Mouse (Mus musculus) layer of hippocampus, postnatal 10 days (tissue): ENCODE measurements around the gene Nfia. TPM values are rescaled to one million over a fixed set of nuclear protein-coding genes. Genes with fewer than 3 reads are reported as not detected.

ENCODE experiments used
- DNase-seq, 2 experiments: peaks; one replicate each; pipeline ENCODE4 v3.0.0; 2021; ENCODE audit warnings: low spot score in 2 of 2
- total RNA-seq, 2 experiments: library from RNA; stranded (reverse); gene quantifications; 2 replicates each; pipeline ENCODE4 v1.2.3; 2021

Gene Nfia
- total RNA-seq, 2 experiments from 2014 or later, result 118 to 135 TPM

DNA sequence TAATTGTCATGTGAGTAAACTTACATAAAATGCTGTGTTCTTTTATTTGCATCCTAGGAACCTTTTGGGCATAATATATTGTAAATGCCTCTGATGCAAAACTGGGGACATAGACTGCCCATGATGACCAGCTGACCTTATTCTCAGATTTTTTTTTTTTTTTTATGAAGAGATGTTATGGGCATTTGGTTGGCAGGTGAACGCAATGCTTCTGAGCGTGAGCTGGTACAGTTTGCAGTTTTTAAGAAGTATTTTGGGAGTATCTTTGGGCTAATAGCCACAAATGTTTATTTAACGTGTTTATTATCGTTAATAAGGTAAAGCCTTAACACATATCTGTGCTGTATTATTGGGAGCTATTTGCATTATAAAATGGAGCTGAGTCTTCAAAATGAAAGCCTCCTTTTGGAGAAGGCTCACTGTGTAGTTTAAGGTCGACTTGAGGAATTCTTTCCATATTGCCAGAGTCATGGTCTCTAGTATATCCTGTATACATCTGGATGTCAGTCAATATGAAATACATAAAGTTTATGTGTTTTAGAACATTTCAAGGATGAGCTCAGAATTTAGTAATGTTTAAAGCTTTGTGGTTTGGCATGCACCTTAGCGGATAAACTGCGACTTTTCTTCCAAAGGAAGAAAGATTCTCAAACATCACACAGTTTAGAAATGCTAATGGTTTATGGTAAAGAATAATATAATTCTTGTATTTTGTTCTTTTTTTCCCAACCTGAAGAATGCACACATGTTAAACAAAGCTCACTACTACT, 8.3 kb downstream of the Nfia start:
- DNase-seq, result no peak

DNA sequence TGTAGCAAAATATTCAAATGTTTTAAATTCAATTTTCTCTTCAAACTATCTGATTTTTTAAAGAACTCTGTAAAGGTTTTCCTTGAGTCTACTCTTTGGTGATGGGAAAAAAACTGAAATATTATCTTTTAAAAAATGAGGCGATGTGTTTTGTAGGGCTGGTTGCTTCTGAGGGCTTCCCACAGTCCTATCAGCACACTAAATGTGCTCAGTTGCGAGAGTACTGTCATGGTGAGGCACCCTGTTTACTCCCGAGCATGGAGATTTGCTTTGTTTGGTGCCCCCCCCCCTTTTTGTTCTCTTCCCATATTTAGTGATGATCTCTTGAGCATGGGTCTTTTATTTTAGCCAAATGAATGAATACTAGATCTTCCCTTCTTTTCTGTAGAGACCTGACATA, 9.5 kb downstream of the Nfia start:
- DNase-seq, result no peak

DNA sequence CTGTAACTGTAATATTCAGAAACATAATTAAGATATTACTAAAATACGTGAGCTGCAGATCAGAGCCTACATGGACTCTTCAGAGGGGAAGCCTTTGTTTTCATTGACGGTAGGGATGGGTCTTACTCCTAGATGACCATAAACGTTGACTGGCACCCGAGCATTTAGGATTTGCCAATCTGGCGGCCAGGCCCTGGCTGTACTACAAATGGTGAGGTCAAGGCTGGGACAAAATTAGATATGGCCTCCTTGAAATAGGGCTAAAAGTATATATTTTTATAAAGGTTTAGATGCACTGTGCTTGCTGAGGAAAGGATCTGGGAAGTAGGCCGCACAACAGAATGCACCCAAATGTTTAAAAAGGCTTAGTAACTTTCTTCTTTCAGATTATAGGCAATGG, 10.0 kb downstream of the Nfia start:
- DNase-seq, result no peak

DNA sequence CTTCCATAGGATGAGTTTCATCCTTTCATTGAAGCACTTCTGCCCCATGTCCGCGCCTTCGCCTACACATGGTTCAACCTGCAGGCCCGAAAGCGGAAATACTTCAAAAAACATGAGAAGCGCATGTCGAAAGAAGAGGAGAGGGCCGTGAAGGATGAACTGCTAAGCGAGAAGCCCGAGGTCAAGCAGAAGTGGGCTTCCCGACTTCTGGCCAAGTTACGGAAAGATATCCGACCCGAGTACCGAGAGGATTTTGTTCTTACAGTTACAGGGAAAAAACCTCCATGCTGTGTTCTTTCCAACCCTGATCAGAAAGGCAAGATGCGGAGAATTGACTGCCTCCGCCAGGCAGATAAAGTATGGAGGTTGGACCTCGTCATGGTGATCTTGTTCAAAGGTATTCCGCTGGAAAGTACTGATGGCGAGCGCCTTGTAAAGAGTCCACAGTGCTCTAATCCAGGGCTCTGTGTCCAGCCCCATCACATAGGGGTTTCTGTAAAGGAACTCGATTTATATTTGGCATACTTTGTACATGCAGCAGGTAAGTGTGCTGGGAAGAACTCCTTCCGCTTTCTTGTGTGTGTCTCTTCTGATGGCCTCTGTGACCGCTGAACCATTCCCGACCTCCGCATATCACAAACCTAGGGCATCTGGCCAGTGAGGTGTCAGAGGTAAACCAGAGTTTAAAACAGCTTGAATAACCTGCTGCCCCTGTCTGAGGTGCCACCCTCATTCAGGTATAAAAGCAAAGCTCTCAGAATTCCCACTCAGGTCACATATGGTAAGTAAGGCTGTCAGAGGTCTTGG, 10.7 kb downstream of the Nfia start:
- DNase-seq, result no peak

DNA sequence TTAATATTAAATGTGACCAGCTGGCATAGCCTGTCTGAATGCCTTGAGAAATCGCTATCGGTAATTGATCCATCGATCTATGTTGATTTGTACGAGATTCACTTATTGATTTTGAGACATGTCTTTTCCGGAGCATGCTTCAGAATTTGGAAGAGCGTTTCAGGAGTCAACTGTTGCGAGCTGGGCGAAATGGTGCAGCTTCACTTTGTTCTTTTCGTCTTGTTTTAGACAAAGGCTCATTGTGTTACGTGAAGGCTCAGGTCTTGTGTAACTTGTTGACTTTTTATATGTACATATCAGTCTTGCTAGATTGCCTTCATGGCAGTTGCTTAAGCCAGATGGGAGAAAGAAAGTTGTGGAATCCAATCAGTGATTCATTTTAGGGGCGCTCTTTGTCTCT, 11.7 kb downstream of the Nfia start:
- no peak for DNase-seq

DNA sequence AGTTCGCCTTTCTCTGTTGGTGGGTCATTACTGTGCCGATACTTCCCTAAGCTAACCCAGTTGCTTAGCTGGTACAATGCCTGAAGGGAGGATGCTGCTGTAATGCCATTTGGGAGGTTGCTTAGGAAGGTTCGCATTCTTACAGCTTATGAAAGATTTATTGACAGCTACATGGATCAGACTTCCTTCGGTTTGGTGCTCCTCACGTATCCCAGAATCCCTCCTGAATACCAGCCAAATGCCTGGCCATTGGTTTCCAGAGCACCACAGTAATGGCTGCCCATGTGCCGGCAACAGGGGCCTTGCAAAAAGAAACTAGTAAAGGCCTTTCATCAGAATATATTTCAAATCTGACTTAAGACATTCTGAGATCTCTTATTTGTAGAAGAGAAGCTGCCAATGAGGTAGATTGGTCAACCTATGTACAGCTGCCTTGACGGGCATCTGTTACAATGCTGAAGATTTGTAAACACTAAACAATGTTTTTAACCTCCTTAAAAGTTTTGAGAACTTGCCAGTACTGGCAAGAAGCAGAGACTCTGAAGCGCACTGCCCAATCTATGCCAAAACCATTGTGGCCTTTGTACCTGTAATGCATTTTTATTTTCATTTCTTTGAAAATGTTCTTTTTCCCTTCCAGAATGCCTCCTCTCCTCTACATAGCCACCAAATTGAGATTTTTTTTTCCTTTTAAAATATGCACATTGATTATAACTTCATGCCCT, 13.2 kb downstream of the Nfia start:
- DNase-seq, result peak in 1 of 2 experiments; percentile 65

DNA sequence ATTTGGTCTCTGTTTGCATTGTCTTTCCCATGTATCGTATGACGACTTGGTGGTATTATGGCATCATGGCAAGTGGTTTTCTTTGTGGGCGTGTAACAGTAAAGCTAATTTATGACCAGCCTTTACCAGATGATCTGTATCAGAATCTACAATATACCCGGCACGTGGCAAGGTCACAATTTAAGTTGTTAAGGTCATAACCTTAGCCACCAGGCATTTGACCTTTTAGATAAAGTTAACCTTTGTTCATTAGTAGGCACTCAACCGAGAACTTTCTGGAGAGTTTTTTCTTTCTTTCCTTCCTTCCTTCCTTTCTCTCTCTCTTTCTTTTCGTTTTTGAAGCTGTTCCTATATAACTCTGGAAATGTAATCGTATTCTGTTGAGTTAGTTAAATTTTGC, 14.0 kb downstream of the Nfia start:
- no peak for DNase-seq

DNA sequence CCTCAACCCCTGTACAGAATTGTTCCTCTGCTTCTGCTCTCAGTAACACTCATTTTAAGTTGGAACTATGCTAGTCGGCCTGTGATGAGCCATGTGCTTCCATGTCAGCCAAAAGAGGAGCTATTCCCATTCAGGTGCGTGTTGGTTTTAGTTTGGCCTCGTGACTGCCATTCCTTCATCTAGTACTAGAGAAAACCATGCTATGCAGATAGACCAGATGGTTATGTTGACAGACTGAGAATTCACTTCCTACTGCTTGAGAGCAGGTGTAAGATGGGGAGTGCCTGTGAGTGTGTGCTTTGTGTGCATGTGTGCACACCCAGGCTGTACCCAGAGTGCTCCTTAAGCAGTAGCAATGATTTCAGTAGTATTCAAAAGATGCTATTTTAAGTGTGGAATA, 15.0 kb downstream of the Nfia start:
- no peak for DNase-seq

DNA sequence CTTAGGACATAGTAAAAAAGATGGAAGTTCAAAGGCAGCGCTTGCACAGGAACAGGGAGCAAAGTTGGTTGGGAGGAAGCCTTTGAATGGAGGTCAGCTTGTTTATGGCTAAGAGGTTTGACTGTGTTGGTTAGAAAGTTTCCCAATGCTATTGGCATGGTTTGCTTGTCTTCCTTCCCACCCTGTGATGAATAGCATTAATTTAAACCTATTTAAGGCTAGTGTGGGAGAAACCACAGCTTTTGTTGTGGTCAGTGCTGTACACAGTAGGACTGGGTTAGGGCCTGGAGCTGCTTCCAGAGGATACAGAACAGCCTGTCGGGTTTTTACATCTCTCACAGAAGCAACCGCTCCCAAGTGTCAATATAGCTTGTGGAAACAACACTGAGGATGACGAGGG, 16.0 kb downstream of the Nfia start:
- DNase-seq, result no peak

DNA sequence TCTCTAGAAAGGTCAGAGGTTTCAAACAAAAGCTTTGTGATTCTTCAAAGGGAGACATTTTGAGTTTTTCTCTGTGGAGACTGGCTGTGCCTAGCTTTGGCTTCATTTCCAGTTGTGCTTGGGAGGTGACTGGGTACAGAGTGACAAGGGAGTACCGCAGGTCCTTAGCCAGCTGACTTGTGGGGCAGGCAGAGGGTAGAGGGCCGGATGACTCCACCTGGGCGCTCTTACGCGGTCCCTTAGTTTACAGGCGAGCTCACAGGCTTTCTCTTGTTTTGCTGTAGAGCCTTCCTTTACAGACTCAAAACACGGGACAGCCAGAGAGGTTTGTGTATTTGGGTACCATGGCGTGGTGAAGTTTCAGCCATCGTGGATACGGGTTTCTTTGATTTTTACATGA, 21.4 kb downstream of the Nfia start:
- DNase-seq, result no peak

DNA sequence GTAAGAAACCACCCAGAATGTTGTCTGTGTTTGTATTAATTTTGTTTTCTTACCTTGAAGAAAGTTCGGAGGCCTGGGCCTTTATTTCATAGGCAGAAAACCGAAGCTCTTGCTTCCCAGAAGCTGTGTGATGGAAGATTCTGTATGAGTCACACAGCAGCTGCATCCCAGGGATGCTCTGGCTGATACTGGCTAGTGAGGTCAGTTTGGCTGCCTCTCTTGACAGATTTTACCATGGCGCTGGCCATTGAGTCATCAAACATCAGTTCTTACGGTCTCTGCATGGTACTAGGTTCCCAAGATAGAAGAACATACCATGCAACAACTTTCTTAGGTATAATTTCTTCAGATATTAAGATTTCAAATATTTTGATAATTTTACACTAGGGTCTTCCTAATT, 22.3 kb downstream of the Nfia start:
- DNase-seq, result no peak

DNA sequence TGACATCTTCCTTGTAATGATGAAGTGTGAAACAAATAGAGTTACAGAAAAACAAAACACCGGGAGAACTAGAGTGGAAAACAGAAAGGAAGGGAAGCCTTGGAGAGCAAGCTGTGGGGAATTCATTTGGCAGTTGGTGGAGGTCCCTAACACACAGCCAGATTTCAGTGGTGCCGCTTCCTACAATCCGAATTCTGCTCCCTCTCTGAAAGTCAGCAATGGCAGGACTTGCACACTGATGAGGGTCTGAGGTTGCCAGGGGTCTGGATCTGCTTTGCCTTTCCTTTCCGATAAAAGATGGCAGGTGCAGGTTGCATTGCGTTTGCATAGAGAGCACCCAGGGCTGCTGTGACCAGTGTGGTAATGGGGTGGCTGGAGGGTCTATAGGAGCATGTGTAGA, 23.4 kb downstream of the Nfia start:
- peak in 1 of 2 experiments; percentile 50 for DNase-seq

DNA sequence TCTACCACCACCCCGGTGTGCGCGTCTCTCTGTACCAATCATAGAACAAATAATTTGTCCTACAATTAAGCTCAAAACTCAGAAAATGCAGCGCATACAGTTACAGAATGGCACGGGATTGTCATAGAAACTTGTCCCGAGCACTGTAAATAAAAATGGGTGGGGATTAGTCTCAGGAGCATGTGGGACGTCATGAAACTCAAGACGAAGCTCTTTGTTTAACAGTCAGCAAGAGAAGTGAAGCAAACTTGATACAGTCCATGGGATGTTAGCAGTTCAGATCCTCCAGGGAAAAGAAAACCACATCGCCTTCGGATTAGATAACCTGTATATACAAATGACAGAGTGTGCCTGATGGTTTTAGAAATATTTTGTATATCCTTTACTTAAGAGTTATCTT, 24.0 kb downstream of the Nfia start:
- no peak for DNase-seq

DNA sequence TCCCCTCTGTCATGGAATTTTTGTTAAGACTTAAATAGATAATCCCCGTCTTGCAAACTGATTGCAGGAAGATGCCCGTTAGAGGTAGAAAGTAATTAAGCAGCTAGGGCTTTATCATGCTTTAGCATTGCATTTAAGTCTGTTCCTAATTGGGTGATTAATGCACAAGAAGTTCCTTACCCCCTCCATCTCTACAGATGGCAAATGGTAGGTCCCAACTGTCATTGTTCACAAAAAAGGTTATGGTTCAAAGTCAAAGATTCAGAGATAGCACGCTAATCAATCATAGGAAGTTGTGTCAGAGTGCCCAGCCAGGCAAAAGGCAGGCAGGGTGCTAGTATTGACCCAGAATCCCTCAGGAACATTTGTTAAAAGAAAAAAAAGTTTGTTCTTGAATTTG, 31.3 kb downstream of the Nfia start:
- DNase-seq, result no peak

DNA sequence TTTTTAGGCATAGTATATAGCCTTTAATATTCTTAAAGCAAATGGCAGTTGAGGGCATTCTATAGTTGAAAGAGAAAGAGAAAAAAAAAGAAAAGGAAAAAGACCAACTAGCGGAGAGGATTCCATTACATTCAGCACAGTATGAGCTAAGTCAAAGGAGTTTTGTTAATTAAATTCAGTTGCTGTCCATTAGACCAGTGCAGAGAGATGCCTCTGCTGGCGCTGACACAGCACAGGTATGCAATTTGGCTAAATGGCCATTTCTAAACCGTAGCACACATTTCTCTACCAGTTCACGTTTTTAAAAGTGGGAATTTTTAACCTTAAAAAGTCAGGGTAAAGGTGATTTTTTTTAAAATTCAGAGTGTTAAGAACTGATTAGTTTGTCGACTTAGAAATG, 32.1 kb downstream of the Nfia start:
- no peak for DNase-seq

DNA sequence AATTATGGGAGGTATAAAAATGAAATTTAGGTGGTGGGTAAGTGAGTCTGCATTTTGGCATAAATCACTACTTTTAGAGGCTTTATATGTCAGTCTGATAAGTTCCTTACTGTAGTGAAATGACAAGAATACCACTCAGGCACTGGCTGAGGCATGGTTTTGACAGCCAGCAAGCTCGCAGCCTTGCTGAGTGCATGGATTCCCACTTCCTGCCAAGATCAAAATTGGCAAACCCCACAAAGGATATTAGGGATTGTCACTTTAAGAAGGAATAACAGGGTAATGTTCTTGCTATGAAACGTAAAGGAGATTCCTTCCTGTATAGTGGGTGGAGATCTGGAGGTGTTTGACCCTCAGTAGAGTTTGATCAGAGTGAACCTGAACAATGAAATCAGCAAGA, 32.7 kb downstream of the Nfia start:
- DNase-seq, result no peak

DNA sequence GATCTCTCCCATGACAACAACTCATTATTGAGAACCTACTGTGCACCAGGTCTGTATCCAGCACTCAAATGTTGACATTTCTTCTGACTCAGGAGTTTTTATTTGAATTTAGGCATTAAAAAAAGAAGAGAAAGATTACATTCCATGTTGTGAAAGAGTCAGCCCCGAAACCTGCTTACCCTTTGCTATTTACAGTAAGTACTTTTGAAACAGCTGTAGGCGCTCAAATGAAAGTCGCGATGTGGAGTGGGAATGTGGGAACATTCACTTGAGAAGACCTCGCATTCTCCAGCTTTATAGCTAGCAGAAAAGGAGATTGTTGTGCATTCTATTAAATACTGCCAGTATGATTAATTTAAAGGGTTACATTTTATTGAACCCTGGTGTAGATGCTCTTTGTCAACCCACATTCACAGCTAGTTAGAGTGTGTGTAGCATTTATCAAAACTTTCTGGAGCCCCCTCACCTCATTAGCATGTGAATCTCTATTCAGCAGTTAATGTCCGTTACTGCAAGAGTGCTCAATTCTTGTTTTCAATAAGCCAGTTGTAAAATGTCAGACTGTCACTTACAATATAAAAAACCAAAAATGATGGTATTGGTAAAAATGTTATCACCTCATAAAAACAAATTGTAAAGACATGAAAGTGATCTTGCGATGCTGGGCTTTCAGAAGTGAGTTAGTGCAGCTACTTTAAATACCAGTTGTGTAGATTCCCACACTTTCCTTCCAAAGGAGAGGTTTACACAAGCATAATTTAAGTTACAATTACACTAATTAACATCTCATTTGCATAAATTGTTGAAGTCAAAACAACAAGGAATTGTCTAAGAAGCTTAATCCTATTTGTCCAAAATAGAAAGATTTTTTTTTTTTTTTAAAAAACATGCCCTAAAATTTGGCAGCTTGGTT, 33.6 kb downstream of the Nfia start:
- no peak for DNase-seq

DNA sequence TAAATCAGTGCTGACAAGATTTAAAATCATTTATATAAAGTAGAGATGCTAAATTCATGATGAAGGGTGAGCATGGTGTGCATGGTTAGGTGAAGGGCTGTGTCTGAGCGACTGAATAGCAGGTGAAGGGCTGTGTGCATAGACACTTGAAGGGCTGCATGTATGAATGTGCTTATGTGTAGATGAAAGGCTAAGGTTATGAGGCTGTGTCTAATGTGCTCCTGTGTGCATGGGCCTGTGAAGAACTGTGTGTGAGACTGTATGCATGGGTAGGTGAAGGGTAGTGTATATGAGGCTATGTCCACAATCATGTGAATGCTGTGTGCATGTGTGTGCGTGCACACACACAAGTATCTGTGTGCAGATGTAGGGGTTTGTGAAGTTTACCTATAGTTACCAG, 34.4 kb downstream of the Nfia start:
- DNase-seq, result no peak

DNA sequence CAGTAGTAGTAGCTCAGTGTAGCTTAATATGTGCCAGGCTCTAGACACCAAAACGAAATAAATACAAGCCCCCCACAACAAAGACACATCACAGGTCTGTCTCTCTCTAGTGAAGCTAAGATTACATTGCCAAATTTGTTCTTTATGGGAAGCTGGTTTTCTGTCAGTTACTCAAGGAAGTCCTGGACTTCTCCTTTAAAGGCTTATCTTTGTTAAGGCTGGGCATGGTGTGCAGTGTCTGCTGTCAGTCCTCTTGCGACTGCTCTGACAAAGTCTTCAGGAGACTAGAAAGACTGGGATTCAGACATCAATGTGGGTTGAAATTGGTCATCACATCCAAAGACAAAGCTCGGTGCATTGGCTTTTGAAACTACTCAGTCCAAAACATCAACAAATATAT, 36.4 kb downstream of the Nfia start:
- DNase-seq, result no peak

DNA sequence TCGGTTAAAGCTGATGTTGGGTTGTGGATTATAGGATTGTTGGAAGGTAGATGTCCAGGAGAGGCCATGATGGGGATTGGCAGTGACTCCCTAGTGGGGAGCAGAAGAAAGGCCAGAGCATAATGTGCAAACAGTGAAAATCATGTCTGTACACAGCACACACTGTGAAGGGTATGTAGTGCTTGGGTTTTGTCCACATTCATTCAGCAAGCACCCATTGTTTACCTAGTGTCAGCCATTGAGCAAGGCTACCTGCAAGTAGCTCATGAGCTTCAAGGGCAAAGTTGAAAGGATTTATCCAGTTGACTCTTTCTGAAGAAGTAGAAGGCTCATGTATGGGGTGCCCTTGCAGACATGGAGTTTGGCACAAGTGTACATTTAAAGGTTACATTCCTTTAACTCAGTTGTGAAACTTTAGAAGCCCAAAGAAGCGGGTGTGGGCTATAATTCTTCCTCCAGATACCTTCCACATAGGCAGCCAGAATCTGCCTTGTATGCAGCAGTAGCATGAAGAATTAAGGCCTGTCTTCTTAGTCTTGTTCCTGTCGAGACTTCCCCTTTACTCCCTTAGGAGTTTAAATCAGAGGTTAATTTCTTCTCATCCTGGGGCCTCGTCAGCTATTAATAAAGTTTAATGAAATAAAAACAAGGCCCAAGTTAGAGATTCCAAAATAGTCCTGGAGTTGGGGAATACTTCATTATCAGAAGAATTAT, 37.2 kb downstream of the Nfia start:
- no peak for DNase-seq
